Mouse (Mus musculus) C2C12 (cell line): ENCODE data around the gene Runx2. TPM values are rescaled to one million over a fixed set of nuclear protein-coding genes. Genes with fewer than 3 reads are reported as not detected.

Experiments
- H3K27me3 ChIP-seq: one replicate; pipeline ENCODE4 v1.6.1; 2011; ENCODE audit not compliant: control insufficient read depth, insufficient read depth, insufficient read length
- H3K36me3 ChIP-seq: one replicate; pipeline ENCODE4 v1.6.1; 2011; ENCODE audit not compliant: control insufficient read depth, insufficient read depth
- H3K4me3 ChIP-seq: one replicate; pipeline ENCODE4 v1.5.1; 2011; ENCODE audit warnings: mild to moderate bottlenecking, control low read depth; ENCODE audit not compliant: poor library complexity, insufficient read depth, severe bottlenecking
- H3K79me2 ChIP-seq: one replicate; pipeline ENCODE4 v1.6.1; 2011; ENCODE audit not compliant: control insufficient read depth, insufficient read depth
- H3K79me3 ChIP-seq: one replicate; pipeline ENCODE4 v1.6.1; 2011; ENCODE audit warnings: low read depth, control low read depth
- H3ac ChIP-seq: one replicate; pipeline ENCODE3; 2011; ENCODE audit warnings: low read depth; ENCODE audit not compliant: control insufficient read depth, insufficient read length
- CEBPB ChIP-seq: IDR thresholded peaks from one replicate; pipeline ENCODE4 v1.6.1; 2011; ENCODE audit warnings: low read depth, mild to moderate bottlenecking, control low read depth, moderate library complexity
- CTCF ChIP-seq: IDR thresholded peaks from one replicate; pipeline ENCODE4 v1.5.1; 2011; ENCODE audit not compliant: control insufficient read depth, insufficient read depth, insufficient read length
- FOSL1 ChIP-seq: IDR thresholded peaks from one replicate; pipeline ENCODE4 v1.8.0; 2011; ENCODE audit warnings: mild to moderate bottlenecking, low read length; ENCODE audit not compliant: poor library complexity, insufficient read depth, severe bottlenecking
- MAX ChIP-seq: IDR thresholded peaks from one replicate; pipeline ENCODE4 v1.6.1; 2011; ENCODE audit warnings: mild to moderate bottlenecking, control low read depth
- MYOD1 ChIP-seq: IDR thresholded peaks from one replicate; pipeline ENCODE4 v1.6.1; 2011; ENCODE audit warnings: low read depth; ENCODE audit not compliant: control insufficient read depth, insufficient read length
- MYOG ChIP-seq: IDR thresholded peaks from one replicate; pipeline ENCODE4 v1.6.1; 2011; ENCODE audit not compliant: control insufficient read depth, insufficient read length; ENCODE audit errors: extremely low read depth
- USF1 ChIP-seq: IDR thresholded peaks from one replicate; pipeline ENCODE4 v1.6.1; 2011; ENCODE audit warnings: low read depth, mild to moderate bottlenecking, control low read depth, moderate library complexity
- polyA plus RNA-seq: library from polyadenylated mRNA; unstranded; fragments of >200 nt; fragmentation: generic; extraction: Trizol; gene quantifications from one replicate; pipeline ENCODE4 v1.2.1, GENCODE M21; 2012; ENCODE audit warnings: missing spikeins

Gene Runx2
- polyA plus RNA-seq, 1 experiment, result 16.6 TPM

DNA sequence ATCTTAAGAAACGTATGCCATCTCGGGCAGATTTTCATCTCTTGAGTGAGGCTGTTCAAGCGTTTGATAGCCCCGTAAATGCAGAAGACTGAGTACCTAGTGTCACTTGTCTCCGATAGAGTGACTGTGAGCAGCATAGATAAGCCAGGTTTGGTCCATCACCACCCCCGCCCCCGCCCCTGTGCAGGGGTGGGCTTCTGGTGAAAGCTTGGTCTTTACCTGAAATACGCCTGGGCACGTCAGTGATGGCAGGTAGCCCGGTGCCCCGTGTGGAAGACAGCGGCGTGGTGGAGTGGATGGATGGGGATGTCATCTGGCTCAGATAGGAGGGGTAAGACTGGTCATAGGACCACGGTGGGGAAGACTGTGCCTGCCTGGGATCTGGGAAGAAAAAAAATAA, 175.2 kb downstream of the Runx2 start:
- no peak for TF ChIP-seq USF1
- no peak for TF ChIP-seq MAX
- no peak for TF ChIP-seq CTCF
- no peak for TF ChIP-seq MYOD1
- no peak for TF ChIP-seq MYOG
- no peak for TF ChIP-seq FOSL1
- no peak for TF ChIP-seq CEBPB
- peaks cover 19% of the 10 kb centered on the region for H3K79me3 ChIP-seq
- no peak overlapping the region for H3ac ChIP-seq
- peaks cover 39% of the 10 kb centered on the region for H3K79me2 ChIP-seq
- no peaks in the 10 kb centered on the region for H3K27me3 ChIP-seq
- H3K36me3 ChIP-seq, result peaks cover 73% of the 10 kb centered on the region
- H3K4me3 ChIP-seq, result no peak overlapping the region

DNA sequence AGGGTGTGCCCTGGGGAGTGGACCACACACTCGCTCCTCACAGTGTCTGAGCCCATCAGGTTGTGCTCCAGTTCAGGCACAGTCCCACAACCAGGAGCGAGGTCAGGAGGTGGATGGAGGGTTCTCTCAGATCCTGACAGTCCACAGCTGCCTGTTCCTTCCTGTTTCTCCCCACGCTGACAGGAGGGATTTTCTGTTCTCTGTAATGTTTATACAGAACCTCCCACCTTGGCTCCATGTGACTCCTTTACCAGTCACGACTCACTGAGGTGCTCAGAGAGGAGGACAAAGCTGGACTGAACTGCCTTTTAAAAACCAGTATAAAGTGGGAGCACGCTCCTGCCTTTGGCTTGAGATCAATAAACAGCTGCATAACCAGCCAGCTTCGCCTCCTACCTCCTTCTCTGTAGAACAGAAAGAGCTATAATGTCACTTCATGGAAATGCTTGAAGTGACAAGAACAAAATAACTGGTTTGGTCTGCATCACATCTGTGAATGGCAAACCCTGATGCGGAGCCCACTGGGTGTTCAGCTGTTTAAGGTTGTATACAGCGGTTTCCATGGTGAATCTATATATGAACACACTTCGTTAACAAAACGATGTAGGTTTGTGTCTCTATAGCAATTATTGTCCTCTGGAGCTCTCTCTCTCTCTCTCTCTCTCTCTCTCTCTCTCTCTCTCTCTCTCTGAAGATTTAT, 177.3 kb downstream of the Runx2 start:
- Histone ChIP-seq H3K36me3 (peaks cover 70% of the 10 kb centered on the region), H3K4me3 (no peak overlapping the region), H3K79me2 (peaks cover 24% of the 10 kb centered on the region), H3K79me3 (peaks cover 10% of the 10 kb centered on the region), H3K27me3 (no peaks in the 10 kb centered on the region), H3ac (no peak overlapping the region)
- TF ChIP-seq CTCF (no peak), MYOG (no peak)

DNA sequence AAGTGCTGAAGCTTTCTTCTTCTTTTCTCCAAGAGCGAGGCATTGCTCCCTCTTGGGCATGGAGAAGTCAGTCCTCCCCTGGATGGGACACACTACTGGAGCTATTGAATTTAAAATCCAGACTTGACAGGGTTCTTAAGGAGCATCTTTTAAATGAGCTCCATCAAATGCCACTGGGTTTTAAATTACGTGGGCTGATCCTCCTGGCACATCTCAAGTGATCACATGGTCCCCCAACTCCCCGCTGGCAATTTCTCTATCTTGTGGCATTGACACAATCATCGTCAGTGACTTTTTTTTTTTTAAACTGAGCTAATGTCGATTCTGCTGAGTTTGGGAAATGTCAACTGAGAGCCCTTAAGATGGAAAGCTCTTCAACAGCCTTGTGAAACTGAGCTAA, 180.1 kb downstream of the Runx2 start:
- H3K4me3 ChIP-seq, result no peak overlapping the region

DNA sequence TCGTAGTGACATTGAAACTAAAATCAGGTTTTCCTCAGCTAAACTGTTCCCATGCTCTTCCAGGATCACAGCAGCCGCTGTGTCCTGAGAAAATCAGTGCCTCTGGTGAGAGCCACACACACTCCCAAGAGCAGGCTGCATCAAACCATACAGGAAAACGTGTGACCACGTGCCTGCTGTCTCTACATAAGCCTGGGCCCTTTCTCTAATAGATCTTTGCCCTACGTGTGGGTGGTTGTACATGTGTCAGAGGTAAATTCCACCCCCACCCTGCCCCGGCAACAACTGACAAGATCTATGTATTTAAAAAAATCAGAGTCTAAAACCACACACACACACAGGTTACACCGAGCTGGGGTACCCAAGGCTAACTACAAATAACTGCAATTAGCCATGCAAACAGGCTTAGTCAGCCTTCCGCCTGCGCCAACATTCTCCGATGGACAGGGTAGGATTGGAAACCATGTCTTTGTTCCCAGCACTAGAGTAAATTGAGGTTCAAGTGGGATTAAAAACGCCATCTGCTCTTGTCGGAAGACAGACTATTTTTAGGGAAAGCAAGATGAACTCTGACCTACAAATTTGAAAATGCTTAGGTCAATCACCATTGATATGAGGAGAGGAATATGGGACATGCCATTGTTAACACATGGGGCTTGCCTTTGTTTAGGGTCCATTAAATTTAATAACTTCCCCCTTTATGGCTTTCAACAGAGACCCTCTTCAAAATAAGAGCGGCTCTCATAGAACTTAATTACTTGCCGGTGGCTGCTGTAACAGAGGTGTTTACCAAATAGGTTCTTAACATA, 180.8 kb downstream of the Runx2 start:
- H3K79me2 ChIP-seq, result peaks cover 6% of the 10 kb centered on the region
- H3K27me3 ChIP-seq, result no peaks in the 10 kb centered on the region
- peaks cover 81% of the 10 kb centered on the region for H3K36me3 ChIP-seq
- no peak for TF ChIP-seq MYOD1
- TF ChIP-seq CTCF, result no peak
- TF ChIP-seq CEBPB, result no peak
- no peak for TF ChIP-seq MAX
- no peak for TF ChIP-seq USF1
- no peak for TF ChIP-seq FOSL1
- no peak for TF ChIP-seq MYOG
- H3K79me3 ChIP-seq, result peaks cover 8% of the 10 kb centered on the region
- H3ac ChIP-seq, result no peak overlapping the region
- no peak overlapping the region for H3K4me3 ChIP-seq

More for the DNA sequence above, 180.1 kb downstream of the Runx2 start:
- Histone ChIP-seq H3K79me3 (peaks cover 7% of the 10 kb centered on the region), H3K79me2 (peaks cover 6% of the 10 kb centered on the region), H3K27me3 (no peaks in the 10 kb centered on the region), H3ac (no peak overlapping the region), H3K36me3 (peaks cover 80% of the 10 kb centered on the region)
- TF ChIP-seq FOSL1, result no peak
- TF ChIP-seq MYOD1, result no peak
- no peak for TF ChIP-seq USF1
- no peak for TF ChIP-seq CTCF
- no peak for TF ChIP-seq MAX
- TF ChIP-seq CEBPB, result no peak

DNA sequence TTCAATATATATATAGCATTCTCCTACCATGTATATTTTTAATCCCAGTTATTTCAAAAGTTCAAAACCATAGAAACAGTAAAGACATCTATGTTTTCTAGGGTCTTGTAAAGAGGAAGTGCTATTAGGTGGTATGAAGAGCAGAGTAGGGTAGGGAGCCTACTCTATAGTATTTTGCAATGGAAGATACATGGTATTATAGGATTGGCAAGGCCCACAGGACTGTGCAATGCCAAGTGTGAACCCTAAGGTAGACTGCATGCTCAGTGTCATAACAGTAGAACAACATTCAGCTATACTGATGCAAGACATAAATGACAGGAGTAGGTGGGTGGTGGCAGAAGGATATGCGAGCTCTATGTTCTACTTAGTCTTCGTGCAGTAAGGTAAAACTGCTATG, 181.7 kb downstream of the Runx2 start:
- Histone ChIP-seq H3ac (no peak overlapping the region), H3K79me2 (peaks cover 6% of the 10 kb centered on the region), H3K27me3 (no peaks in the 10 kb centered on the region), H3K79me3 (peaks cover 10% of the 10 kb centered on the region), H3K4me3 (no peak overlapping the region), H3K36me3 (peaks cover 81% of the 10 kb centered on the region)
- TF ChIP-seq MYOD1 (no peak), MYOG (no peak), CEBPB (no peak), CTCF (no peak), FOSL1 (no peak), USF1 (no peak), MAX (no peak)
